8 mouse cellular contexts compared by ENCODE assay signal in genomic region chr16:21211501-21211900, GRCm38 (mm10). TPM values are rescaled to one million over a fixed set of nuclear protein-coding genes. Genes with fewer than 3 reads are reported as not detected.
DNase-seq lines count a peak whose midpoint lies in the region; ATAC-seq and TF ChIP-seq lines count a peak whose summit lies in the region.

No protein-coding gene starts in this region.

- H3K9ac ChIP-seq in forebrain, embryonic 14.5 days (ENCODE audit: low read length), result peak overlapping the region; percentile 43
- H3K9ac ChIP-seq in limb, embryonic 15.5 days, result 0 out of 2 replicates have a peak overlapping the region, but pooled peaks have one; percentile 2
- peak overlapping the region; percentile 53 for H3K9ac ChIP-seq in stomach, embryonic 14.5 days (replicated peaks; ENCODE audit: low read depth, low read length)

- 53% methylated on average over 4 of the region's 4 CpGs for WGBS in lung, adult 2 months
- 37% methylated on average over 4 of the region's 4 CpGs for WGBS in forebrain, embryonic 14.5 days
- 31% methylated on average over 4 of the region's 4 CpGs for WGBS in limb, embryonic 15.5 days
- 37% methylated on average over 4 of the region's 4 CpGs for WGBS in stomach, embryonic 14.5 days

- TF ChIP-seq CTCF in lung, adult 2 months (IDR thresholded peaks at IDR 0.05; ENCODE audit: insufficient read depth, low read length), result no peak

- peaks cover 15% of the 10 kb centered on the region; the same call in 1 of the 2 replicates for H3K4me1 ChIP-seq in lung, adult 2 months (ENCODE audit: control insufficient read depth, insufficient read depth, low read length)
- peaks cover 25% of the 10 kb centered on the region for H3K4me1 ChIP-seq in forebrain, embryonic 14.5 days (ENCODE audit: control insufficient read depth, insufficient read depth, low read length)
- H3K4me1 ChIP-seq in limb, embryonic 15.5 days, result peaks cover 85% of the 10 kb centered on the region
- H3K4me1 ChIP-seq in stomach, embryonic 14.5 days (ENCODE audit: control insufficient read depth, insufficient read depth, low read length), result peaks cover 71% of the 10 kb centered on the region

- peak overlapping the region; percentile 67 for H3K27ac ChIP-seq in forebrain, embryonic 14.5 days (ENCODE audit: low read depth, low read length)
- H3K27ac ChIP-seq in limb, embryonic 15.5 days, result peak overlapping the region; percentile 96
- peak overlapping the region; percentile 94 for H3K27ac ChIP-seq in stomach, embryonic 14.5 days (ENCODE audit: low read length)

- ATAC-seq in forebrain, embryonic 14.5 days, result no peak
- ATAC-seq in limb, embryonic 15.5 days (ENCODE audit: insufficient number of reproducible peaks, low FRiP score, low TSS enrichment, low read depth), result no peak
- no peak for ATAC-seq in stomach, embryonic 14.5 days (ENCODE audit: insufficient number of reproducible peaks, insufficient read depth, low FRiP score, low read depth)

- H3K27me3 ChIP-seq in forebrain, embryonic 14.5 days (replicated peaks; ENCODE audit: control insufficient read depth, insufficient read depth, low read length), result no peaks in the 10 kb centered on the region
- no peaks in the 10 kb centered on the region for H3K27me3 ChIP-seq in limb, embryonic 15.5 days
- H3K27me3 ChIP-seq in stomach, embryonic 14.5 days (ENCODE audit: control insufficient read depth, insufficient read depth, low read length), result no peaks in the 10 kb centered on the region

- no peaks in the 10 kb centered on the region for H3K36me3 ChIP-seq in forebrain, embryonic 14.5 days (ENCODE audit: control insufficient read depth, insufficient read depth, low read length)
- H3K36me3 ChIP-seq in limb, embryonic 15.5 days, result peaks cover 34% of the 10 kb centered on the region
- peaks cover 30% of the 10 kb centered on the region; the same call in 1 of the 2 replicates for H3K36me3 ChIP-seq in stomach, embryonic 14.5 days (ENCODE audit: control insufficient read depth, insufficient read depth, low read length)

- peak overlapping the region; percentile 30 for H3K4me3 ChIP-seq in lung, adult 2 months (replicated peaks; ENCODE audit: extremely low read depth, low read depth, low read length)
- peak overlapping the region; percentile 23 for H3K4me3 ChIP-seq in forebrain, embryonic 14.5 days (ENCODE audit: low read depth, low read length)
- peak overlapping the region; percentile 39 for H3K4me3 ChIP-seq in limb, embryonic 15.5 days
- H3K4me3 ChIP-seq in stomach, embryonic 14.5 days (ENCODE audit: low read depth, low read length), result peak overlapping the region; percentile 30

- no peak for DNase-seq in lung, adult 2 months
- no peak for DNase-seq in lung, postnatal 36 days
- no peak for DNase-seq in forebrain, embryonic 14.5 days (ENCODE audit: low spot score)
- no peak for DNase-seq in urinary bladder, postnatal 4 days (ENCODE audit: low spot score in 2 of 2)
- no peak for DNase-seq in yolk sac, embryonic 10.5 days (ENCODE audit: low spot score)
- no peak for DNase-seq in frontal cortex, postnatal 10 days (ENCODE audit: low spot score in 2 of 2)

- H3K9me3 ChIP-seq in forebrain, embryonic 14.5 days (replicated peaks; ENCODE audit: control insufficient read depth, low read length), result no peaks in the 10 kb centered on the region
- H3K9me3 ChIP-seq in limb, embryonic 15.5 days, result no peaks in the 10 kb centered on the region
- no peaks in the 10 kb centered on the region for H3K9me3 ChIP-seq in stomach, embryonic 14.5 days (ENCODE audit: control insufficient read depth, low read depth, low read length)

- TF ChIP-seq POLR2A in lung, adult 2 months (IDR thresholded peaks at IDR 0.05; ENCODE audit: borderline replicate concordance, extremely low read depth, low read depth, low read length), result no peak

- peak overlapping the region; percentile 61 for H3K4me2 ChIP-seq in forebrain, embryonic 14.5 days (ENCODE audit: low read length)
- H3K4me2 ChIP-seq in limb, embryonic 15.5 days, result peak overlapping the region; percentile 61
- H3K4me2 ChIP-seq in stomach, embryonic 14.5 days (replicated peaks; ENCODE audit: low read depth, low read length), result peak overlapping the region; percentile 57

RNA-seq across cellular contexts. Expression of gene Ephb3, which starts 6.9 kb away (rescaled TPM):
- 43.9 and 50.5 TPM in 2 replicates for polyA plus RNA-seq in lung, adult 2 months (2012; rRNA removed)
- polyA plus RNA-seq in forebrain, embryonic 14.5 days (2014; fragmentation: Nextera tagmentation; extraction: Ambion mirVana), result 3.1 and 4.1 TPM in 2 replicates
- polyA plus RNA-seq in limb, embryonic 15.5 days (2015; fragmentation: Nextera tagmentation; extraction: Ambion mirVana), result 33.0 and 43.8 TPM in 2 replicates
- 24.3 and 27.6 TPM in 2 replicates for polyA plus RNA-seq in stomach, embryonic 14.5 days (2014; fragmentation: Nextera tagmentation; extraction: Ambion mirVana)

RNA-seq across cellular contexts. Expression of gene Teddm3, which starts 57.7 kb away (rescaled TPM):
- 27.9 TPM in 1 of 2 replicates, not detected in the other for polyA plus RNA-seq in lung, adult 2 months (2012; rRNA removed)
- not detected in 2 replicates for polyA plus RNA-seq in forebrain, embryonic 14.5 days (2014; fragmentation: Nextera tagmentation; extraction: Ambion mirVana)
- 15.9 and 17.6 TPM in 2 replicates for polyA plus RNA-seq in limb, embryonic 15.5 days (2015; fragmentation: Nextera tagmentation; extraction: Ambion mirVana)
- polyA plus RNA-seq in stomach, embryonic 14.5 days (2014; fragmentation: Nextera tagmentation; extraction: Ambion mirVana), result 0.31 and 0.55 TPM in 2 replicates

Comparison
In these comparisons a context has a peak if more than half of its experiments do, and no peak if none do; other contexts are left out.
1. H3K9ac ChIP-seq: peak in every context shown above with its lines; median percentile 53 in stomach, embryonic 14.5 days; 43 in forebrain, embryonic 14.5 days; 2 in limb, embryonic 15.5 days.